Mouse (Mus musculus) retina, embryonic 14.5 days (tissue): ENCODE data around the gene Rbm20.

Source experiments
- DNase-seq: peaks from one replicate; pipeline ENCODE4 v3.0.0-alpha.2; 2015; ENCODE audit warnings: low spot score

Rbm20 gene

GRCm38 (mm10) chr19:53757432-53758109 lies 80.5 kb downstream of the Rbm20 start:
- no peak for DNase-seq

- no peak for DNase-seq
Measured at GRCm38 (mm10) chr19:53758881-53759418, 81.8 kb downstream of the Rbm20 start.

GRCm38 (mm10) chr19:53760125-53761101 lies 83.3 kb downstream of the Rbm20 start:
- no peak for DNase-seq

GRCm38 (mm10) chr19:53762749-53763438 lies 85.8 kb downstream of the Rbm20 start:
- DNase-seq: peak; percentile 63

- no peak for DNase-seq
Measured at GRCm38 (mm10) chr19:53764688-53765478, 87.8 kb downstream of the Rbm20 start.

- peak; percentile 81 for DNase-seq
Measured at GRCm38 (mm10) chr19:53768478-53768877, 91.4 kb downstream of the Rbm20 start.

- DNase-seq: peak; percentile 44
Measured at GRCm38 (mm10) chr19:53773937-53774640, 97.0 kb downstream of the Rbm20 start.

- DNase-seq: no peak
Measured at GRCm38 (mm10) chr19:53774641-53775350, 97.7 kb downstream of the Rbm20 start.

- DNase-seq: no peak
Measured at GRCm38 (mm10) chr19:53779402-53779801, 102.3 kb downstream of the Rbm20 start.

- no peak for DNase-seq
Measured at GRCm38 (mm10) chr19:53779818-53780217, 102.7 kb downstream of the Rbm20 start.

GRCm38 (mm10) chr19:53780752-53781602 lies 103.9 kb downstream of the Rbm20 start:
- DNase-seq: no peak

- no peak for DNase-seq
Measured at GRCm38 (mm10) chr19:53781826-53782225, 104.7 kb downstream of the Rbm20 start.

- no peak for DNase-seq
Measured at GRCm38 (mm10) chr19:53785352-53785751, 108.2 kb downstream of the Rbm20 start.

- no peak for DNase-seq
Measured at GRCm38 (mm10) chr19:53786239-53786638, 109.1 kb downstream of the Rbm20 start.

- DNase-seq: no peak
Measured at GRCm38 (mm10) chr19:53786836-53787235, 109.7 kb downstream of the Rbm20 start.

GRCm38 (mm10) chr19:53788621-53789331 lies 111.7 kb downstream of the Rbm20 start:
- DNase-seq: no peak

- peak; percentile 23 for DNase-seq
Measured at GRCm38 (mm10) chr19:53789571-53789970, 112.5 kb downstream of the Rbm20 start.
